Mouse (Mus musculus): ENCODE data around the gene Tnrc6c. TPM values are rescaled to one million over a fixed set of nuclear protein-coding genes. Genes with fewer than 3 reads are reported as not detected.

Tnrc6c gene
- polyA plus RNA-seq, 1 experiment from 2014 or later = 18.9 TPM

- Histone ChIP-seq H3K4me1 (ENCODE audit: control insufficient read depth, insufficient read depth, low read depth, low read length) (peaks cover 17% of the 10 kb centered on the region), H3K27ac (ENCODE audit: low read depth, low read length) (peak overlapping the region; percentile 65), H3K36me3 (ENCODE audit: control insufficient read depth, insufficient read depth, low read length) (no peaks in the 10 kb centered on the region), H3K4me2 (ENCODE audit: low read length) (peak overlapping the region; percentile 34), H3K27me3 (replicated peaks; ENCODE audit: control insufficient read depth, insufficient read depth, low read length) (no peaks in the 10 kb centered on the region), H3K9ac (ENCODE audit: low read depth, low read length) (peak overlapping the region; percentile 2; the same call in 1 of the 2 replicates), H3K4me3 (ENCODE audit: low read length) (peak overlapping the region; percentile 10; the same call in 1 of the 2 replicates), H3K9me3 (ENCODE audit: control insufficient read depth, low read length) (no peaks in the 10 kb centered on the region)
- WGBS = 15% methylated on average over 16 of the region's 16 CpGs
- no peak for ATAC-seq
Observed at GRCm38 (mm10) chr11:117617368-117617908, 36.7 kb upstream of the Tnrc6c start.

DNA sequence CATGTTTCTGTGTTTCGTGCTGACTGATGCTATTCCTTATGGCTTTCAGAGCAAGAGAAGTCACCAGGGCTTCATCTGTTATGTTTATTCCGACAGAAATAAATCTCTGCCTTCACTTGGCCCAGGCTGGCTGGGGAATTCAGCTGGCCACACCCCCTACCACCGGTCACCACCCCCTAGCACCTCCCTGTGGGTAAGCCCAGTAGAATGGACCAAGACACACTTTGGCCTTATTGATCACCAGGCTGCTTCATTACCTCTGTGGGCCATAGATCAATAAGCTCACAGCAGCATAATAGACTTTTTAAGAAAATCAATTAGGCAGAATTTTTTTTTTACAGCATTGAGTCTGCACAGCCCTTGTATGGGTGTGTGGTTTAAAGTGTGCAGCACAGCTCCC lies 35.9 kb upstream of the Tnrc6c start:
- H3K27ac ChIP-seq (ENCODE audit: low read depth, low read length) = peak overlapping the region; percentile 65
- no peak for ATAC-seq
- no peaks in the 10 kb centered on the region for H3K36me3 ChIP-seq (ENCODE audit: control insufficient read depth, insufficient read depth, low read length)
- 0 out of 2 replicates have a peak overlapping the region, but pooled peaks have one; percentile 10 for H3K9ac ChIP-seq (ENCODE audit: low read depth, low read length)
- no peak overlapping the region for H3K4me3 ChIP-seq (ENCODE audit: low read length)
- 19% methylated on average over 3 of the region's 3 CpGs for WGBS
- no peak overlapping the region for H3K4me2 ChIP-seq (ENCODE audit: low read length)
- no peaks in the 10 kb centered on the region for H3K9me3 ChIP-seq (ENCODE audit: control insufficient read depth, low read length)
- no peaks in the 10 kb centered on the region for H3K27me3 ChIP-seq (replicated peaks; ENCODE audit: control insufficient read depth, insufficient read depth, low read length)
- H3K4me1 ChIP-seq (ENCODE audit: control insufficient read depth, insufficient read depth, low read depth, low read length) = peaks cover 17% of the 10 kb centered on the region

DNA sequence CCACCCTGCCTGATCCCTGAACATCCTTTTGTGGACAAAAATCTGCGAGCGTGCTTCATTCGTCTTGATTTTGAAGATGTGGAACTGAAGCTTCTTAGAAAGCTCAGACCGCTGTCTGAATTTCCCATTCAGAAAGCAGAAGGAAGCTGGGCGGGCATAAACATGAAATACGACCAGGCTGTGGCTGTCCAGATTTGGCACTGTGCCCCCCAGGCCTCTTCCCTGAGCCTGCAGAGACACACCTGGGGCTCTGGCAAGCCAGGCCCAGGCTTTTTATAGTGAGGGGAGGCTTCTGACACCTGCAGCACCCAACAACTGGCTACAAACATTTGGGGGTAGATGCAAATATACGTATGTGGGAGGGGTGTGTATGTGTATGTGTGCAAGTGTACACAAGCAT lies 35.3 kb upstream of the Tnrc6c start:
- Histone ChIP-seq H3K4me2 (ENCODE audit: low read length) (no peak overlapping the region), H3K27ac (ENCODE audit: low read depth, low read length) (peak overlapping the region; percentile 36; the same call in 1 of the 2 replicates), H3K27me3 (replicated peaks; ENCODE audit: control insufficient read depth, insufficient read depth, low read length) (no peaks in the 10 kb centered on the region), H3K36me3 (ENCODE audit: control insufficient read depth, insufficient read depth, low read length) (no peaks in the 10 kb centered on the region), H3K4me3 (ENCODE audit: low read length) (no peak overlapping the region), H3K9ac (ENCODE audit: low read depth, low read length) (0 out of 2 replicates have a peak overlapping the region, but pooled peaks have one; percentile 23), H3K9me3 (ENCODE audit: control insufficient read depth, low read length) (no peaks in the 10 kb centered on the region), H3K4me1 (ENCODE audit: control insufficient read depth, insufficient read depth, low read depth, low read length) (peaks cover 17% of the 10 kb centered on the region)
- 44% methylated on average over 7 of the region's 7 CpGs for WGBS
- ATAC-seq = no peak

DNA sequence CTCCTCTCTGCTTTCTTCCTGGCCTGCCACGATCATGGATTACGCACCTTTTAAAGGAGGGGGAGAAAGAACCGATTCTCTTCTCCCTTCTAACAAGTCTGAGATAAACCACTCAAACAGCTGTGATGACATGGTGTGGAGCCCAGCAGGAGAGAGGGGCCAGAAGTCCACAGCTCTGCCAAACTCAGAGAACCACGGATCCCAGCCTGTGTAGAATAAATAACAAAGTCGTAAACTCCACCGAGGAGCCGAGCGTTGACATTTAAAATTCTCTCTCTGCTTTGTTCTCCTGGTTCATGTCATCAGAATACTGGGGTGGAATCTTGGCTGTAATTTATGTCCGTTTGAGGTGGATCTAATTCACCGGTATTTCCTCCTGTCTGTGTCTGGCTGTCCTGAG lies 34.5 kb upstream of the Tnrc6c start:
- Histone ChIP-seq H3K27ac (ENCODE audit: low read depth, low read length) (no peak overlapping the region), H3K27me3 (replicated peaks; ENCODE audit: control insufficient read depth, insufficient read depth, low read length) (no peaks in the 10 kb centered on the region), H3K4me1 (ENCODE audit: control insufficient read depth, insufficient read depth, low read depth, low read length) (peaks cover 17% of the 10 kb centered on the region), H3K36me3 (ENCODE audit: control insufficient read depth, insufficient read depth, low read length) (no peaks in the 10 kb centered on the region), H3K9me3 (ENCODE audit: control insufficient read depth, low read length) (no peaks in the 10 kb centered on the region), H3K4me3 (ENCODE audit: low read length) (no peak overlapping the region), H3K9ac (ENCODE audit: low read depth, low read length) (0 out of 2 replicates have a peak overlapping the region, but pooled peaks have one; percentile 8), H3K4me2 (ENCODE audit: low read length) (no peak overlapping the region)
- 53% methylated on average over 10 of the region's 10 CpGs for WGBS
- ATAC-seq = no peak

DNA sequence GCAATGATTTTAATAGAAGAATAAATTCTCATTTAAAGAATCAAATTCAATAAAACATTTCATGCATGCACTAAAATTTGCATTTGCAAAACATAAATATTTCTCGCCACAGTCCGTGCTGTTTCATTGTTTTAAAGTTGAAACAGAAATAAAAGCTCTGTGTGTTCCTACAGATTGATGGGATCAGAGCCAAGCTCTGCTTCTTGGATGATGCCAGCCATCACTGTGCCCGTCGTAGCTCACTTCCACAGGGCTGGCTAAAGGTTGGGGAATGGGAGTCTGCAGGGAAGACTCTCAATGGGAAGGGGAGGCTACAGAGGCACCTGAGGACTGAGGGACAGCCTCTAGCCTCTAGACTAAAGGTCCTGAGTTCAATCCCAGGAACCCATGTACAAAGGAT lies 28.9 kb upstream of the Tnrc6c start:
- Histone ChIP-seq H3K27ac (ENCODE audit: low read depth, low read length) (no peak overlapping the region), H3K9ac (ENCODE audit: low read depth, low read length) (no peak overlapping the region), H3K27me3 (replicated peaks; ENCODE audit: control insufficient read depth, insufficient read depth, low read length) (no peaks in the 10 kb centered on the region), H3K4me3 (ENCODE audit: low read length) (no peak overlapping the region), H3K4me1 (ENCODE audit: control insufficient read depth, insufficient read depth, low read depth, low read length) (peaks cover 29% of the 10 kb centered on the region), H3K4me2 (ENCODE audit: low read length) (no peak overlapping the region), H3K36me3 (ENCODE audit: control insufficient read depth, insufficient read depth, low read length) (no peaks in the 10 kb centered on the region), H3K9me3 (ENCODE audit: control insufficient read depth, low read length) (no peaks in the 10 kb centered on the region)
- WGBS = 36% methylated on average over 4 of the region's 4 CpGs
- ATAC-seq = no peak

GRCm38 (mm10) chr11:117626557-117626956 lies 27.5 kb upstream of the Tnrc6c start:
- Histone ChIP-seq H3K27ac (ENCODE audit: low read depth, low read length) (peak overlapping the region; percentile 89), H3K9me3 (ENCODE audit: control insufficient read depth, low read length) (no peaks in the 10 kb centered on the region), H3K4me2 (ENCODE audit: low read length) (0 out of 2 replicates have a peak overlapping the region, but pooled peaks have one; percentile 27), H3K36me3 (ENCODE audit: control insufficient read depth, insufficient read depth, low read length) (no peaks in the 10 kb centered on the region), H3K4me3 (ENCODE audit: low read length) (no peak overlapping the region), H3K9ac (ENCODE audit: low read depth, low read length) (peak overlapping the region; percentile 25; the same call in 1 of the 2 replicates), H3K27me3 (replicated peaks; ENCODE audit: control insufficient read depth, insufficient read depth, low read length) (no peaks in the 10 kb centered on the region), H3K4me1 (ENCODE audit: control insufficient read depth, insufficient read depth, low read depth, low read length) (peaks cover 29% of the 10 kb centered on the region)
- ATAC-seq = no peak
- 51% methylated on average over 6 of the region's 6 CpGs for WGBS

DNA sequence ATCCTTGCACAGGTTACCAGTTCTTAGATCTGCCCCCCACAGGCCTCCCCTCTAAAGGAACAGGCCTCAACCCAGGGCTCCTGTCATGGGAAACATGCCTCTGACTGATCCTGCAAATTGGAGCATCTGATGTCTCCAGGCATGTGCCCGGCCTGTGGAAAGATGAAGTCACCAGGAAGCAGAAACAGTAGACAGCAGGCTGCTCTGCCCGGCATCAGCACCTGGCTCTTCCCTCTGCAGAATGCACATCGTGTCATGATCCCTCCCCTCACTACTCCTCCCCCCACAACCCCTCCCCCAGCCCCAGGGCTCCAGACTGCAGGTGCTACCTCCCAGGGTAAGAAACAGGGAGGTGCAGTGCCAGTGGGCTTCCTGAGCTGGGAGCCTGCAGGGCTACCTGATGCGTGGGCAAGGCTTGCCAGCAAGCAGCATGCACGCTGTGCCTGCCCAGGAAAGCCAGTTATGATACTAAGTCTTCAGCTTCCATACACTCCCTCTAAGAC lies 27.0 kb upstream of the Tnrc6c start:
- no peak overlapping the region for H3K4me3 ChIP-seq (ENCODE audit: low read length)
- 14% methylated on average over 5 of the region's 5 CpGs for WGBS

GRCm38 (mm10) chr11:117627746-117628311 lies 26.3 kb upstream of the Tnrc6c start:
- Histone ChIP-seq H3K36me3 (ENCODE audit: control insufficient read depth, insufficient read depth, low read length) (no peaks in the 10 kb centered on the region), H3K4me2 (ENCODE audit: low read length) (peak overlapping the region; percentile 27), H3K9ac (ENCODE audit: low read depth, low read length) (peak overlapping the region; percentile 35), H3K27me3 (replicated peaks; ENCODE audit: control insufficient read depth, insufficient read depth, low read length) (no peaks in the 10 kb centered on the region), H3K27ac (ENCODE audit: low read depth, low read length) (peak overlapping the region; percentile 89), H3K4me1 (ENCODE audit: control insufficient read depth, insufficient read depth, low read depth, low read length) (peaks cover 29% of the 10 kb centered on the region), H3K4me3 (ENCODE audit: low read length) (peak overlapping the region; percentile 3), H3K9me3 (ENCODE audit: control insufficient read depth, low read length) (no peaks in the 10 kb centered on the region)
- WGBS = 5% methylated on average over 9 of the region's 9 CpGs
- ATAC-seq = peak; percentile 80

More for the DNA sequence above, 27.0 kb upstream of the Tnrc6c start:
- no peaks in the 10 kb centered on the region for H3K27me3 ChIP-seq (replicated peaks; ENCODE audit: control insufficient read depth, insufficient read depth, low read length)
- H3K36me3 ChIP-seq (ENCODE audit: control insufficient read depth, insufficient read depth, low read length) = no peaks in the 10 kb centered on the region
- H3K4me1 ChIP-seq (ENCODE audit: control insufficient read depth, insufficient read depth, low read depth, low read length) = peaks cover 29% of the 10 kb centered on the region
- no peaks in the 10 kb centered on the region for H3K9me3 ChIP-seq (ENCODE audit: control insufficient read depth, low read length)
- ATAC-seq = peak; percentile 26; the same call in 1 of the 2 replicates
- H3K9ac ChIP-seq (ENCODE audit: low read depth, low read length) = peak overlapping the region; percentile 25; the same call in 1 of the 2 replicates
- peak overlapping the region; percentile 89 for H3K27ac ChIP-seq (ENCODE audit: low read depth, low read length)
- peak overlapping the region; percentile 27 for H3K4me2 ChIP-seq (ENCODE audit: low read length)

DNA sequence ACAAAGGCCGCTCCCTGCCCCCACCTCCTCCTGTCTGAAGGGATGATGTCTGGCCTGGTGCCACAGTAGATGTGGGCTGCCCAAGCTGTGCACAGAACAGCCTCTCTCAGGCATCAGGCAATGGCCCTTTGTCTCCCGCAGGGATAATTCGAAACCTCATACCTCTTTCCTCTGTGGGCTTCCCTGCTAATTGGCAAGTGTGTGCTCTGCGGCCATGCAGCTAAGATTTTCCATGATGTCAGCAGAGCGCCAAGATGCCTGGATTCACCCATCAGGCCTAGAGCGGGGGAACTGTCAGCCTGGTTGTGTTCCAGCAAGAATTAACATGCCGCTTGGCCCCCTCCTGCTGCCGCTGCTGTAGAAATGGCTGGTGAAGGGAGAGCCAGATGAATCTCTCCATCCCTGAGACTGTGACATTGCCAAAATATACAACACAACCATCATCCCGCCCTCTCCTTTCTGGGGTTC lies 25.7 kb upstream of the Tnrc6c start:
- H3K36me3 ChIP-seq (ENCODE audit: control insufficient read depth, insufficient read depth, low read length) = no peaks in the 10 kb centered on the region
- H3K27ac ChIP-seq (ENCODE audit: low read depth, low read length) = peak overlapping the region; percentile 89
- H3K9ac ChIP-seq (ENCODE audit: low read depth, low read length) = peak overlapping the region; percentile 35
- 5% methylated on average over 9 of the region's 9 CpGs for WGBS
- H3K27me3 ChIP-seq (replicated peaks; ENCODE audit: control insufficient read depth, insufficient read depth, low read length) = no peaks in the 10 kb centered on the region
- peak overlapping the region; percentile 3 for H3K4me3 ChIP-seq (ENCODE audit: low read length)
- peaks cover 29% of the 10 kb centered on the region for H3K4me1 ChIP-seq (ENCODE audit: control insufficient read depth, insufficient read depth, low read depth, low read length)
- peak; percentile 76 for ATAC-seq
- no peaks in the 10 kb centered on the region for H3K9me3 ChIP-seq (ENCODE audit: control insufficient read depth, low read length)
- H3K4me2 ChIP-seq (ENCODE audit: low read length) = peak overlapping the region; percentile 27
